Mouse (Mus musculus): ENCODE measurements at regions not wholly inside any gene's neighbourhood (a gene's known extent, or its start where the extent isn't known, plus 50 kb on each side); places are given as distances from the start of the nearest gene placed in this dataset.
"Not testable (repeated sequence)": the region's sequence is repeated elsewhere in the genome, so short reads cannot be mapped to it uniquely, and the experiment has no call there.

GRCm38 (mm10) chr17:50346451-50347192 lies 53.2 kb upstream of the Dazl start:
- Histone ChIP-seq H3K9me3 (replicated peaks) (no peaks in the 10 kb centered on the region), H3K27ac (no peak overlapping the region), H3K4me3 (no peak overlapping the region), H3K4me1 (peaks cover 5% of the 10 kb centered on the region; the same call in 1 of the 2 replicates), H3K27me3 (no peaks in the 10 kb centered on the region), H3K9ac (no peak overlapping the region), H3K36me3 (no peaks in the 10 kb centered on the region), H3K4me2 (replicated peaks) (no peak overlapping the region)
- 86% methylated on average over 7 of the region's 7 CpGs for WGBS
- ATAC-seq (ENCODE audit: low FRiP score) = no peak

GRCm38 (mm10) chr17:50353818-50354217 lies 60.4 kb upstream of the Dazl start:
- not testable (repeated sequence) for H3K27ac ChIP-seq; H3K4me2 ChIP-seq (replicated peaks); H3K9ac ChIP-seq; H3K36me3 ChIP-seq; H3K4me3 ChIP-seq; H3K9me3 ChIP-seq (replicated peaks); ATAC-seq (ENCODE audit: low FRiP score); H3K27me3 ChIP-seq; H3K4me1 ChIP-seq
- 62% methylated on average over 2 of the region's 2 CpGs for WGBS

GRCm38 (mm10) chr17:50354357-50354756 lies 60.9 kb upstream of the Dazl start:
- 96% methylated on average over 6 of the region's 6 CpGs for WGBS

GRCm38 (mm10) chr17:50361657-50362233 lies 68.3 kb upstream of the Dazl start:
- WGBS = 77% methylated on average over 9 of the region's 9 CpGs
- Histone ChIP-seq H3K4me2 (replicated peaks) (no peak overlapping the region), H3K9me3 (replicated peaks) (no peaks in the 10 kb centered on the region), H3K4me1 (no peaks in the 10 kb centered on the region), H3K9ac (no peak overlapping the region), H3K27ac (no peak overlapping the region), H3K36me3 (no peaks in the 10 kb centered on the region), H3K4me3 (no peak overlapping the region), H3K27me3 (no peaks in the 10 kb centered on the region)
- ATAC-seq (ENCODE audit: low FRiP score) = no peak

More at GRCm38 (mm10) chr17:50354357-50354756, 60.9 kb upstream of the Dazl start:
- no peak overlapping the region for H3K27ac ChIP-seq
- no peaks in the 10 kb centered on the region for H3K27me3 ChIP-seq
- no peaks in the 10 kb centered on the region; the same call in 1 of the 2 replicates for H3K9me3 ChIP-seq (replicated peaks)
- no peaks in the 10 kb centered on the region for H3K36me3 ChIP-seq
- no peak for ATAC-seq (ENCODE audit: low FRiP score)
- no peak overlapping the region for H3K4me3 ChIP-seq
- no peaks in the 10 kb centered on the region for H3K4me1 ChIP-seq
- no peak overlapping the region for H3K4me2 ChIP-seq (replicated peaks)
- H3K9ac ChIP-seq = no peak overlapping the region

- Histone ChIP-seq H3K4me1 (no peaks in the 10 kb centered on the region), H3K27ac (no peak overlapping the region), H3K9ac (no peak overlapping the region), H3K4me2 (replicated peaks) (no peak overlapping the region), H3K27me3 (no peaks in the 10 kb centered on the region), H3K4me3 (no peak overlapping the region), H3K36me3 (no peaks in the 10 kb centered on the region), H3K9me3 (replicated peaks) (no peaks in the 10 kb centered on the region)
- no peak for ATAC-seq (ENCODE audit: low FRiP score)
- 92% methylated on average over 7 of the region's 7 CpGs for WGBS
Observed at GRCm38 (mm10) chr17:50365396-50365795, 72.0 kb upstream of the Dazl start.

- 75% methylated on average over 5 of the region's 5 CpGs for WGBS
- no peak overlapping the region for H3K27ac ChIP-seq
- H3K9me3 ChIP-seq (replicated peaks) = no peaks in the 10 kb centered on the region
- H3K9ac ChIP-seq = no peak overlapping the region
- ATAC-seq (ENCODE audit: low FRiP score) = no peak
- H3K36me3 ChIP-seq = no peaks in the 10 kb centered on the region
- H3K4me2 ChIP-seq (replicated peaks) = no peak overlapping the region
- no peaks in the 10 kb centered on the region for H3K27me3 ChIP-seq
- no peak overlapping the region for H3K4me3 ChIP-seq
- no peaks in the 10 kb centered on the region for H3K4me1 ChIP-seq
Observed at GRCm38 (mm10) chr17:50366181-50366580, 72.7 kb upstream of the Dazl start.

- Histone ChIP-seq H3K27ac (no peak overlapping the region), H3K4me3 (no peak overlapping the region), H3K4me2 (replicated peaks) (no peak overlapping the region), H3K27me3 (no peaks in the 10 kb centered on the region), H3K36me3 (no peaks in the 10 kb centered on the region), H3K9me3 (replicated peaks) (no peaks in the 10 kb centered on the region), H3K9ac (no peak overlapping the region), H3K4me1 (no peaks in the 10 kb centered on the region)
- 79% methylated on average over 6 of the region's 6 CpGs for WGBS
- ATAC-seq (ENCODE audit: low FRiP score) = no peak
Observed at GRCm38 (mm10) chr17:50369216-50369875, 75.9 kb upstream of the Dazl start.

- H3K27ac ChIP-seq = no peak overlapping the region
- H3K4me2 ChIP-seq (replicated peaks) = no peak overlapping the region
- no peak overlapping the region for H3K4me3 ChIP-seq
- no peak for ATAC-seq (ENCODE audit: low FRiP score)
- no peaks in the 10 kb centered on the region for H3K4me1 ChIP-seq
- WGBS = 82% methylated on average over 1 of the region's 1 CpGs
- H3K27me3 ChIP-seq = no peaks in the 10 kb centered on the region
- H3K9ac ChIP-seq = no peak overlapping the region
- no peaks in the 10 kb centered on the region for H3K36me3 ChIP-seq
- no peaks in the 10 kb centered on the region for H3K9me3 ChIP-seq (replicated peaks)
Observed at GRCm38 (mm10) chr17:50370484-50370883, 77.0 kb upstream of the Dazl start.

GRCm38 (mm10) chr17:50373496-50374141 lies 80.2 kb upstream of the Dazl start:
- 89% methylated on average over 5 of the region's 5 CpGs for WGBS
- no peak overlapping the region for H3K4me3 ChIP-seq
- no peak for ATAC-seq (ENCODE audit: low FRiP score)
- no peaks in the 10 kb centered on the region for H3K9me3 ChIP-seq (replicated peaks)
- H3K27ac ChIP-seq = no peak overlapping the region
- H3K36me3 ChIP-seq = no peaks in the 10 kb centered on the region
- H3K27me3 ChIP-seq = no peaks in the 10 kb centered on the region
- H3K4me1 ChIP-seq = no peaks in the 10 kb centered on the region
- H3K9ac ChIP-seq = no peak overlapping the region
- H3K4me2 ChIP-seq (replicated peaks) = no peak overlapping the region

- no peak overlapping the region for H3K4me3 ChIP-seq
- ATAC-seq (ENCODE audit: low FRiP score) = no peak
- WGBS = 87% methylated on average over 3 of the region's 3 CpGs
Observed at GRCm38 (mm10) chr17:50375465-50375864, 82.0 kb upstream of the Dazl start.

GRCm38 (mm10) chr17:50376708-50377107 lies 83.3 kb upstream of the Dazl start:
- Histone ChIP-seq H3K36me3 (no peaks in the 10 kb centered on the region), H3K27me3 (no peaks in the 10 kb centered on the region), H3K4me1 (no peaks in the 10 kb centered on the region), H3K9me3 (replicated peaks) (no peaks in the 10 kb centered on the region), H3K9ac (no peak overlapping the region), H3K4me3 (no peak overlapping the region), H3K27ac (no peak overlapping the region), H3K4me2 (replicated peaks) (no peak overlapping the region)
- 94% methylated on average over 8 of the region's 8 CpGs for WGBS
- ATAC-seq (ENCODE audit: low FRiP score) = no peak

More at GRCm38 (mm10) chr17:50375465-50375864, 82.0 kb upstream of the Dazl start:
- H3K4me2 ChIP-seq (replicated peaks) = no peak overlapping the region
- H3K27ac ChIP-seq = no peak overlapping the region
- no peaks in the 10 kb centered on the region for H3K4me1 ChIP-seq
- no peaks in the 10 kb centered on the region for H3K27me3 ChIP-seq
- no peaks in the 10 kb centered on the region for H3K9me3 ChIP-seq (replicated peaks)
- H3K36me3 ChIP-seq = no peaks in the 10 kb centered on the region
- no peak overlapping the region for H3K9ac ChIP-seq

- H3K4me1 ChIP-seq = no peaks in the 10 kb centered on the region
- 97% methylated on average over 3 of the region's 3 CpGs for WGBS
- no peak overlapping the region for H3K4me2 ChIP-seq (replicated peaks)
- H3K27me3 ChIP-seq = no peaks in the 10 kb centered on the region
- H3K9me3 ChIP-seq (replicated peaks) = no peaks in the 10 kb centered on the region
- no peak overlapping the region for H3K9ac ChIP-seq
- H3K27ac ChIP-seq = no peak overlapping the region
- H3K36me3 ChIP-seq = no peaks in the 10 kb centered on the region
- no peak for ATAC-seq (ENCODE audit: low FRiP score)
- no peak overlapping the region for H3K4me3 ChIP-seq
Observed at GRCm38 (mm10) chr17:50378141-50378727, 84.8 kb upstream of the Dazl start.

All from hindbrain, embryonic 12.5 days (tissue).